Mouse (Mus musculus): ENCODE data around the gene Nrxn1.

DNA sequence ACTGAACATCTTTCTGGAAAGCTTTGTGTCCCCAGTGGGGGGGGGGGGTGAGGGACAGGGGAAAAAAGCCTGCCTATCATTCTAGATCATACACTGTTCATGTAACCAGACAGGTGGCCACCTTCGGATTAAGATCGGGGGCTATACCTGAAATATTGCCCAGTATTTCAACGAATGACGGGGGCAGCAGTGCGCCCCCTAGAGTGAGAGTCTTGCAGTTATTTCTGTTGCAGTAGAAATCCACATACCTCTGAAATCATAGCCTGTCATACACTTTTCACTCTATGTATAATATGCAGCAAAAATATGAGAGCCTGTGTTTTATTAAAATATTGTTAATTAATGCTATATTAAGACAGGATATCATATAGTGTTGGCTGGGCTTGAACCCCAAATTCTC lies 636.1 kb downstream of the Nrxn1 start:
- TF ChIP-seq TAL1 (IDR thresholded peaks at IDR 0.05; ENCODE audit: low read length), result no peak
- TF ChIP-seq GATA1 (IDR thresholded peaks at IDR 0.05; ENCODE audit: low read length), result no peak

Measured in erythroblast, embryonic 14.5 days (primary cell).